Mouse (Mus musculus) kidney, adult 2 months (tissue): ENCODE data around the gene Scaper. TPM values are rescaled to one million over a fixed set of nuclear protein-coding genes. Genes with fewer than 3 reads are reported as not detected.

Experiments used
- DNase-seq: peaks from one replicate; pipeline ENCODE4 v3.0.0; 2021
- H3K27ac ChIP-seq: fragments of 200-500 bp; 2 replicates; pipeline ENCODE4 v1.5.1; 2012; ENCODE audit warnings: low read depth, low read length, control low read depth, inconsistent platforms; ENCODE audit not compliant: insufficient read depth
- H3K27me3 ChIP-seq: fragments of 200-500 bp; replicated peaks from 2 replicates; pipeline ENCODE4 v1.6.1; 2012; ENCODE audit warnings: mild to moderate bottlenecking, moderate library complexity, low read length, inconsistent platforms; ENCODE audit not compliant: control insufficient read depth, insufficient read depth
- H3K36me3 ChIP-seq: fragments of 200-500 bp; 2 replicates; pipeline ENCODE4 v1.6.1; 2012; ENCODE audit warnings: mild to moderate bottlenecking, moderate library complexity, low read length, inconsistent platforms; ENCODE audit not compliant: control insufficient read depth, insufficient read depth
- H3K4me1 ChIP-seq: fragments of 200-500 bp; 2 replicates; pipeline ENCODE4 v1.6.1; 2011; ENCODE audit warnings: low read length; ENCODE audit not compliant: control insufficient read depth, insufficient read depth
- H3K4me3 ChIP-seq: fragments of 200-500 bp; 2 replicates; pipeline ENCODE4 v1.5.1; 2011; ENCODE audit warnings: mild to moderate bottlenecking, low read depth, low read length, control low read depth; ENCODE audit not compliant: insufficient read depth
- CTCF ChIP-seq: fragments of 200-500 bp; conservative IDR thresholded peaks from 2 replicates; pipeline ENCODE4 v1.5.1; 2011; ENCODE audit warnings: low read depth, mild to moderate bottlenecking, control low read depth, low read length, moderate library complexity, mixed read lengths; ENCODE audit not compliant: insufficient read depth, insufficient read length
- POLR2A ChIP-seq: fragments of 200-500 bp; IDR thresholded peaks from one replicate; pipeline ENCODE4 v1.6.1; 2011; ENCODE audit warnings: low read depth, low read length, control low read depth
- WGBS: fragments of 180-500 bp; shearing (Covaris S2); methylation state at CpG from one replicate; pipeline ENCODE4 v1.1.7; 2018; 5-methylcytosine and 5-hydroxymethylcytosine counted together
- polyA plus RNA-seq: library from polyadenylated mRNA; depleted of rRNA; stranded (reverse); fragments of >200 nt; gene quantifications from 2 replicates; pipeline ENCODE4 v1.2.3, GENCODE M21; 2012

Scaper gene
- polyA plus RNA-seq, 1 experiment = 4.1 TPM

DNA sequence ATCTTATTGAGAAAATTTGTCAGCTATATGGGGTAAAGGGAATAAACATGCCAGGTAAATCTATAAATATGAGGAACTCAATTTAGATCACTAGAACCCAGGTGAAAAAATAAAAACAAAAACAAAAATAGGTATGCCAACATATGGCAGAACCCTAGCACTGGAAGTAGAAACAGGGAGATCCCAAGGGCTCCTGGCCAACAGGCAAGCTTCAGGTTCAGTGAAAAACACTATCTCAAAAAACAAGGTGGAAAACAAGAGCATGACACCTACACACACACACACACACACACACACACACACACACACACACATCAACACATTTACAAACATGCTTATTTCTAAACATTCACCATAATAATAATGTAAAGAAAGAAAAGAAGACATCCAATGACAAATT is 21.2 kb downstream of the Scaper start:
- Histone ChIP-seq H3K4me3 (no peak overlapping the region), H3K4me1 (no peaks in the 10 kb centered on the region), H3K27ac (no peak overlapping the region), H3K27me3 (no peaks in the 10 kb centered on the region), H3K36me3 (no peaks in the 10 kb centered on the region)
- TF ChIP-seq CTCF (no peak), POLR2A (no peak)
- DNase-seq = no peak

DNA sequence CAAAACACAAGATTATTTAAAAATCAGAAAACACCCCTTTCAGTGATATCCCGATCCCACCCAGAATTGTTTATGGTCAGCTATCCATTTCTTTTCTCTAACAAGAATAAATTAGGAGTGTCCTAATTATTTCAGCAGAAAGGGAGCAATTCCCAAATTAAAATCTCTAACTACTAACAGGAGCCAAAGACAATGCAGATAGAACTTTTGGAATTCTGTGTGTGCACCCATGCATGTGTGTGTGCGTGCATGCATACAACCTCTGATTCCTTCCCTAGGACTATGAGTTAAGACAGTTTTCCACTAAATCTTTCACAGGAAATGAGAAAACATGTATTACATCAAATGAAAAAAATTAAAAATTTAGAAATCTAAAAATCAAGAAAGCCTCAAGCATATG is 26.4 kb downstream of the Scaper start:
- Histone ChIP-seq H3K27ac (no peak overlapping the region), H3K4me3 (no peak overlapping the region), H3K4me1 (no peaks in the 10 kb centered on the region), H3K27me3 (no peaks in the 10 kb centered on the region), H3K36me3 (no peaks in the 10 kb centered on the region)
- no peak for DNase-seq
- TF ChIP-seq CTCF (no peak), POLR2A (no peak)
- WGBS = 85% methylated on average over 2 of the region's 2 CpGs

DNA sequence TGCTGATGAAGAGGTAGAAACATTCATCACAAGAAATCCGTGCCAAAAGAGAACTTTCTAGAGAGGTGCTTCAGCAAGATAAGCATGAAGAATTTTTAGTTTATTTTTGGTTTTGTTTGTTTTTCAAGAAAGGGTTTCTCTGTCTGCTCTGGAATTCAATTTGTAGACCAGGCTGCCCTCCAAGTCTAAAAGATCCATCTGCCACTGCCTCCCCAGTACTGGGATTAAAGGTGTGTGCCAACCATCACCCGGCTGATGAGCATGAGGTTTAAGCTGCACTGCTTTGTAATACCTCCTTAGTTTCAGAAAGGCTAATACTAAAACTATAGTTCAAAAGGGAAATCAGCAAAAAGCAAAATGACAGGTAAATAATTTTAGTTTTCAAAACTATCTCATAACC is 35.0 kb downstream of the Scaper start:
- no peak for DNase-seq
- Histone ChIP-seq H3K36me3 (no peaks in the 10 kb centered on the region), H3K4me1 (no peaks in the 10 kb centered on the region), H3K27me3 (no peaks in the 10 kb centered on the region), H3K27ac (no peak overlapping the region), H3K4me3 (no peak overlapping the region)
- WGBS = 83% methylated on average over 2 of the region's 2 CpGs
- TF ChIP-seq POLR2A = no peak
- no peak for TF ChIP-seq CTCF

DNA sequence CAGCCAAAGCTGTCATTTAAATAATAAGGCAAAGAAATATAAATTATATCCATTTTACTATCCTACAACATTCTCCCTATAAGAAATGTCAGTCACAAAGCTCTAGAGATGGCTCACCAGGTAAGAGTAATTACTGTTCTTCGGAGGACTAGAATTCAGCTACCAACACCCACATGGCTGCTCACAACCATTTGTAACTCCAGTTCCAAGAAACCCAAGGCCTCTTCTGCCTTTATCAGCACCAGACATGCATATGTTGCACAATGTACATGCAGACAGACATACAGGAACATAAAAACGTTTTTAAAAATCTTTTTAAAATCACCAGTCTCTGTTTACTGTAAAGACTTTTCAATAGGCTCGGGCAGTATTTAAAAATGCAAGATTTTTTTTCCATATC is 36.3 kb downstream of the Scaper start:
- no peaks in the 10 kb centered on the region for H3K36me3 ChIP-seq
- TF ChIP-seq POLR2A = no peak
- TF ChIP-seq CTCF = no peak
- WGBS = 72% methylated on average over 3 of the region's 3 CpGs
- DNase-seq = no peak
- H3K27me3 ChIP-seq = no peaks in the 10 kb centered on the region
- H3K27ac ChIP-seq = no peak overlapping the region
- no peak overlapping the region for H3K4me3 ChIP-seq
- no peaks in the 10 kb centered on the region for H3K4me1 ChIP-seq

DNA sequence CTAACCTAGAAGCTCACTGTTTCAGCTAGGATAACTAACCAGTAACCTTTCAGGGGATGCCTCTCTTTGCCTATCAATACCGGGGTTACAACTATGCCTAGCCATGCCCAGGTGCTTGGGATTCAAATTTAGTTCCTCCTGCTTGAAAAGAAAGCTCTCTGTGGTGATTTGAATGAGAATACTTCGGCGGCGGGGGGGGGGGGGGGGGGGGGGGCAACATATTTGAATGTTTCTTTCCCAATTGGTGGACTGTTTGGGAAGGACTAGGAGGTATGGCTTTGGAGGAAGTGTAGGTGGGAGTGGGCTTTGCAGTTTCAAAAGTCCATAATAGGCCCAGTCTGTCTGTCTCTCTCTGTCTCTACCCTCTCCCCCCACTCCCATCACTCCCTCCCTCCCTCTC is 37.4 kb downstream of the Scaper start:
- DNase-seq = no peak
- no peaks in the 10 kb centered on the region for H3K4me1 ChIP-seq
- H3K27ac ChIP-seq = no peak overlapping the region
- TF ChIP-seq CTCF (no peak), POLR2A (no peak)
- H3K4me3 ChIP-seq = no peak overlapping the region
- H3K27me3 ChIP-seq = no peaks in the 10 kb centered on the region
- WGBS = 64% methylated on average over 4 of the region's 4 CpGs
- no peaks in the 10 kb centered on the region for H3K36me3 ChIP-seq

DNA sequence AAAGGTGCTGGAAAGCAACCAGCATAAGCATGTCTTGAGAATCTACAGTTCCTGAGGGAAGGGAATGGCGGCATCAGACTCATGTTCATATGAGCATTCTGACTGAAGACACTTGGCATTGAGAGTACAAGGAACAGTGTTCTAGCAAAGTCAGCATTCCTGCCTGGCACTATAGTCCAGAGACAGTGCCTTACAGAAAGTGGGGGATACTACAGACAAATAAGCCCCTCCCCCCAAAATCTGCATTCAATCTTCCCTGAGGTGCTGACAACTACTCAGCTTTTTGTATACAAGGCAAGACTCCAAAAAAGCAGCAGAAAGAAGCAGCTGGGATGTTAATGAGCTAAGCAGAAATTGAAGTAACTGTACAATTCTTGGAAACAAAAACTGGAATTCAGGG is 59.9 kb downstream of the Scaper start:
- no peak for TF ChIP-seq CTCF
- TF ChIP-seq POLR2A = no peak
- Histone ChIP-seq H3K27ac (no peak overlapping the region), H3K4me1 (no peaks in the 10 kb centered on the region), H3K36me3 (no peaks in the 10 kb centered on the region), H3K4me3 (no peak overlapping the region), H3K27me3 (no peaks in the 10 kb centered on the region)
- DNase-seq = no peak
- 86% methylated on average over 1 of the region's 1 CpGs for WGBS

DNA sequence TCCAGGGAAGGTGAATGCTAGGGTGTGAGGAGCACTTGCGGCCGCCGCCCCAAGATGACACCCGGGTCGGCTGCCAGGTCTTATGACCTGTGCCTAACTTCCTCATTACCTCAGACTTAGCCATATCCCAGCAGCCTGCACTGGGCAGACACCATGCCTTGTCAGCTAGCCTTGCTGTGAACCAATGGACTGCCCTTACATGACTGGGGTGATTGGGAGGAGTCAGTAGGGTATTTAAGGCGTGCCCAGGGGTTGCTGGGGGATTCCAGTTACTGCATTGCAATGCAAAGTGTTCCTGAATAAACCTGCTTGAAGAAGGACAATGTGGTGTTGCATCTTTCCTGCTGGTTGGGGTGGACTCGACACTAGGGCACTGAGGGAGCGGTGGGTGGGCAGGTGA is 148.5 kb downstream of the Scaper start:
- H3K27me3 ChIP-seq = no peaks in the 10 kb centered on the region

DNA sequence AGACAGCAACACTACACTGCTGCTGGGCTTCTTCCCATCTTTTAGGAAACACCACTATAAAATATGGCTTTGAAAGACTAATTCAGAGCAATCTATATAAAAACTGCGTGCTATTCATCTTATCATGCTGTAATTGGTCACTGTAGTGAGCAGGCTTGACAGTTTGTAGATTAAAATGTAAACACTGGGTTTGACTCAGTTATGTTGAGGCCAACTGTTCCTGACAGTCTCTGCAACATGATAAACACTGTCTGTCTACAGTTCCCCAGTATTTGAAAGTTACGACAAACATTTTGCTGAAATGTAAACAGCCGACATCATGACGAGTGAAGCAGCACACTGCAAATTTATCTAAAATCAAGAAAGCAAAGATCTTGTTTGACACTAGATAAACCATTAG is 225.9 kb downstream of the Scaper start:
- Histone ChIP-seq H3K4me3 (no peak overlapping the region), H3K27me3 (no peaks in the 10 kb centered on the region), H3K27ac (no peak overlapping the region), H3K4me1 (no peaks in the 10 kb centered on the region), H3K36me3 (no peaks in the 10 kb centered on the region)
- no peak for TF ChIP-seq POLR2A
- no peak for TF ChIP-seq CTCF
- 78% methylated on average over 4 of the region's 4 CpGs for WGBS
- DNase-seq = no peak

More for the DNA sequence above, 148.5 kb downstream of the Scaper start:
- DNase-seq = no peak
- no peak overlapping the region for H3K27ac ChIP-seq
- no peaks in the 10 kb centered on the region for H3K4me1 ChIP-seq
- TF ChIP-seq POLR2A = no peak
- no peak for TF ChIP-seq CTCF
- WGBS = 91% methylated on average over 8 of the region's 8 CpGs
- no peaks in the 10 kb centered on the region; the same call in 1 of the 2 replicates for H3K36me3 ChIP-seq
- H3K4me3 ChIP-seq = no peak overlapping the region
